Mouse (Mus musculus): ENCODE measurements at regions not wholly inside any gene's neighbourhood (a gene's known extent, or its start where the extent isn't known, plus 50 kb on each side); places are given as distances from the start of the nearest gene placed in this dataset.

DNA sequence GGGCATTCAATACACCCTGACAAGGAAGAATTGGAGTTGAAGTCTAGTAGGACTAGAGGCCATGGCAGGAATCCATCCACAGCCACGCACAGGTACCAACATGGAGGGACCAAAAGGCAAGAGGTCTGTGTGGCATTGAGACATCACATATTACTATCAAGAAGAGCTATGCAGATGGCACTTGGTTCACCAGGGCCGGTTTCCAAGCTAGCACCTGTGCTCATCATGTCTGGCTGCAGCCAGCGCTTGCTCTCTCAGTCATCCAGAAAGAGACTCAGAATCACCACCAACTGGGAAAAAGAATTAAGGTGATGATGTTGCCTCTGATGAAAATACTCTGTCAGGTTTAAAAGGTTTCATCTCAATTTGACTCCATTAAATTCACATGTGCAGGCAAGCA, 292.1 kb upstream of the 1700056E22Rik start:
- no peaks in the 10 kb centered on the region for H3K27me3 ChIP-seq (replicated peaks; ENCODE audit: control insufficient read depth, insufficient read depth, low read length)
- H3K27ac ChIP-seq (replicated peaks; ENCODE audit: low read depth, low read length), result no peak overlapping the region
- no peaks in the 10 kb centered on the region for H3K9me3 ChIP-seq (ENCODE audit: control insufficient read depth, low read length)
- no peak for DNase-seq (ENCODE audit: low spot score)
- no peak overlapping the region for H3K9ac ChIP-seq (ENCODE audit: low read depth, low read length)
- H3K4me1 ChIP-seq (ENCODE audit: control insufficient read depth, insufficient read depth, low read length), result no peaks in the 10 kb centered on the region
- WGBS, result 64% methylated on average over 3 of the region's 3 CpGs
- H3K36me3 ChIP-seq (ENCODE audit: control insufficient read depth, insufficient read depth, low read length), result no peaks in the 10 kb centered on the region
- ATAC-seq (ENCODE audit: low read depth), result no peak
- H3K4me2 ChIP-seq (ENCODE audit: low read depth, low read length), result no peak overlapping the region
- H3K4me3 ChIP-seq (ENCODE audit: low read depth, low read length), result no peak overlapping the region

DNA sequence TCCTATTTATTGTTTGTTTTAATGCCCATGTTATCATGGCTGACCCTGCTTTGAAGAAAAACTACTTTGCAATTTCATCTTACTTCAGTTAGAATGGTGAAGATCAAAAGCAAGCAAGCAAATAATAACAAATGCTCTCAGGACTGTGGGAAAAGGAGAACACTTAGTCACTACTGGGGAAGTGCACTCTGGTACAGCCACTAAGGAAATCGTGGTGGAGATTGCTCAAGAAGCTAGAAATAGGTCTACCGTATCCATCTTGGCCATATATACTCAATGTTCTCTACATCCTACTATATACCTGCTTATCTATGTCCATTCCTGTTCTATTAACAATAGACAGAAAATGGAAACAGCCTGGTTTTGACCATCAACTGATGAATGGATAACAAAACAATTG, 290.1 kb upstream of the 1700056E22Rik start:
- H3K36me3 ChIP-seq (ENCODE audit: control insufficient read depth, insufficient read depth, low read length), result no peaks in the 10 kb centered on the region
- H3K9me3 ChIP-seq (ENCODE audit: control insufficient read depth, low read length), result no peaks in the 10 kb centered on the region
- WGBS, result 85% methylated on average over 2 of the region's 2 CpGs
- no peak overlapping the region for H3K4me3 ChIP-seq (ENCODE audit: low read depth, low read length)
- H3K4me2 ChIP-seq (ENCODE audit: low read depth, low read length), result no peak overlapping the region
- H3K27ac ChIP-seq (replicated peaks; ENCODE audit: low read depth, low read length), result no peak overlapping the region
- DNase-seq (ENCODE audit: low spot score) (no peak), ATAC-seq (ENCODE audit: low read depth) (no peak)
- no peaks in the 10 kb centered on the region for H3K27me3 ChIP-seq (replicated peaks; ENCODE audit: control insufficient read depth, insufficient read depth, low read length)
- H3K9ac ChIP-seq (ENCODE audit: low read depth, low read length), result no peak overlapping the region
- no peaks in the 10 kb centered on the region for H3K4me1 ChIP-seq (ENCODE audit: control insufficient read depth, insufficient read depth, low read length)

DNA sequence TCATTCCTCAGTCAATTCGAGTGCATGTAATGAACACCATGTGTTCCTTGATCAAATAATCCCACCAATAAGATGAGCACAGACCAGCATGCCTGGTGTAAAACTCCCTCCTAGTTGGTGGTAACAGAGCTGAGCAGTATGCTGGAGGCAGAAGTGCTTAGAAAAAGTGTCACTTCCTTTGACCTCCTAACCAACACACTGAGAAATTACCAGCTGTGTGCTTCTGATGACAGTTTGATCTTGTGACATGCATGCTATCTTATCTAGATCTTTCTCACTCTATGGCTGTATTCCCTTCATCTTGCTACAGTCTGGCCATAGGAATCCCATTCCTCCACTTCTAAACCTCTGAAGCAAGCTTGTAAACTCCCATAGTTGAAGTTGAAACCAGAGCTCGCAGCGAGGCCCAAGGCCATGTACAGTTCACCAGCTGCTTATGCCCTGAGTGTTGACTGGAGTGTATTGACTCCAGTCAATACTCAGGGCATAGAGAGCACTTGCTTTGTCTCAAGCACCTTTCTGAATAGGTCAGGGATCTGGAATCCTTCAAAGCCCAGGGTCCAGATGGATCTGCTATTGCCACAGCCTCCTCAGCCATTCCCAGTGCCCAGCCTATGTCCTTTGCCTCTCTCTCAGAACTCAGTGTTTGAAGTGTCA, 286.5 kb upstream of the 1700056E22Rik start:
- 53% methylated on average over 3 of the region's 3 CpGs for WGBS

GRCm38 (mm10) chr1:184310185-184310815, 276.2 kb upstream of the 1700056E22Rik start:
- no peak for DNase-seq (ENCODE audit: low spot score)

More for the DNA sequence above, 286.5 kb upstream of the 1700056E22Rik start:
- Histone ChIP-seq H3K27ac (replicated peaks; ENCODE audit: low read depth, low read length) (no peak overlapping the region), H3K9ac (ENCODE audit: low read depth, low read length) (no peak overlapping the region), H3K4me1 (ENCODE audit: control insufficient read depth, insufficient read depth, low read length) (no peaks in the 10 kb centered on the region), H3K36me3 (ENCODE audit: control insufficient read depth, insufficient read depth, low read length) (no peaks in the 10 kb centered on the region), H3K4me3 (ENCODE audit: low read depth, low read length) (no peak overlapping the region), H3K4me2 (ENCODE audit: low read depth, low read length) (no peak overlapping the region), H3K9me3 (ENCODE audit: control insufficient read depth, low read length) (no peaks in the 10 kb centered on the region), H3K27me3 (replicated peaks; ENCODE audit: control insufficient read depth, insufficient read depth, low read length) (no peaks in the 10 kb centered on the region)
- no peak for DNase-seq (ENCODE audit: low spot score)
- no peak for ATAC-seq (ENCODE audit: low read depth)

GRCm38 (mm10) chr1:184304813-184305212, 270.7 kb upstream of the 1700056E22Rik start:
- no peaks in the 10 kb centered on the region for H3K27me3 ChIP-seq (replicated peaks; ENCODE audit: control insufficient read depth, insufficient read depth, low read length)
- no peaks in the 10 kb centered on the region for H3K9me3 ChIP-seq (ENCODE audit: control insufficient read depth, low read length)
- ATAC-seq (ENCODE audit: low read depth) (peak; percentile 57; the same call in 1 of the 2 replicates), DNase-seq (ENCODE audit: low spot score) (peak; percentile 54)
- no peak overlapping the region for H3K27ac ChIP-seq (replicated peaks; ENCODE audit: low read depth, low read length)
- no peak overlapping the region for H3K9ac ChIP-seq (ENCODE audit: low read depth, low read length)
- no peak overlapping the region for H3K4me2 ChIP-seq (ENCODE audit: low read depth, low read length)
- H3K4me1 ChIP-seq (ENCODE audit: control insufficient read depth, insufficient read depth, low read length), result peaks cover 5% of the 10 kb centered on the region; the same call in 1 of the 2 replicates
- H3K4me3 ChIP-seq (ENCODE audit: low read depth, low read length), result no peak overlapping the region
- 62% methylated on average over 4 of the region's 4 CpGs for WGBS
- H3K36me3 ChIP-seq (ENCODE audit: control insufficient read depth, insufficient read depth, low read length), result no peaks in the 10 kb centered on the region

More at GRCm38 (mm10) chr1:184310185-184310815, 276.2 kb upstream of the 1700056E22Rik start:
- H3K4me1 ChIP-seq (ENCODE audit: control insufficient read depth, insufficient read depth, low read length), result no peaks in the 10 kb centered on the region
- no peak overlapping the region for H3K27ac ChIP-seq (replicated peaks; ENCODE audit: low read depth, low read length)
- H3K36me3 ChIP-seq (ENCODE audit: control insufficient read depth, insufficient read depth, low read length), result no peaks in the 10 kb centered on the region
- no peak for ATAC-seq (ENCODE audit: low read depth)
- no peak overlapping the region for H3K4me2 ChIP-seq (ENCODE audit: low read depth, low read length)
- no peak overlapping the region for H3K9ac ChIP-seq (ENCODE audit: low read depth, low read length)
- WGBS, result 89% methylated on average over 19 of the region's 19 CpGs
- no peaks in the 10 kb centered on the region for H3K27me3 ChIP-seq (replicated peaks; ENCODE audit: control insufficient read depth, insufficient read depth, low read length)
- no peak overlapping the region for H3K4me3 ChIP-seq (ENCODE audit: low read depth, low read length)
- peaks cover 6% of the 10 kb centered on the region; the same call in 1 of the 2 replicates for H3K9me3 ChIP-seq (ENCODE audit: control insufficient read depth, low read length)

DNA sequence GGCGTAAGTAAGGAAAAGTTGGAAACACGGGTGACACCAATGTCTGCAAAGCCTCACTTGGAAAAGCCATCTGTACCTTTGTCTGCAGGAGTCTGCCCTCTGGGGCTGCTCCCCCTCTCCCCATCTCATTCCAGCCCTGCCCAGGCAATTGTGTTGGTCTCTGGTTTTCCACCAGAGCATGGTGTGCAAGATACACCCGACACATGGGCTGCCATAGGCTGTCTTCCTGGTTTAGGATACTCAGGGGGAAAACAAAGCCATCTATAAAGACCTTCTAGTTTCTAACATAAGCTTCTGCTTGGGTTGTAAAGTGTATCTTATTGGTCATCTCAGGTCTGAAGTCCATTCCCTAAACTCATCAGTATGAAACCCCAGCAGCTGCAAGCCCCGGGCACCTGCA, 270.1 kb upstream of the 1700056E22Rik start:
- no peak for DNase-seq (ENCODE audit: low spot score)
- no peaks in the 10 kb centered on the region for H3K27me3 ChIP-seq (replicated peaks; ENCODE audit: control insufficient read depth, insufficient read depth, low read length)
- ATAC-seq (ENCODE audit: low read depth), result no peak
- WGBS, result 74% methylated on average over 4 of the region's 4 CpGs
- no peak overlapping the region for H3K4me2 ChIP-seq (ENCODE audit: low read depth, low read length)
- H3K4me3 ChIP-seq (ENCODE audit: low read depth, low read length), result no peak overlapping the region
- no peaks in the 10 kb centered on the region for H3K9me3 ChIP-seq (ENCODE audit: control insufficient read depth, low read length)
- H3K4me1 ChIP-seq (ENCODE audit: control insufficient read depth, insufficient read depth, low read length), result peaks cover 5% of the 10 kb centered on the region; the same call in 1 of the 2 replicates
- no peak overlapping the region for H3K9ac ChIP-seq (ENCODE audit: low read depth, low read length)
- no peak overlapping the region for H3K27ac ChIP-seq (replicated peaks; ENCODE audit: low read depth, low read length)
- no peaks in the 10 kb centered on the region for H3K36me3 ChIP-seq (ENCODE audit: control insufficient read depth, insufficient read depth, low read length)

DNA sequence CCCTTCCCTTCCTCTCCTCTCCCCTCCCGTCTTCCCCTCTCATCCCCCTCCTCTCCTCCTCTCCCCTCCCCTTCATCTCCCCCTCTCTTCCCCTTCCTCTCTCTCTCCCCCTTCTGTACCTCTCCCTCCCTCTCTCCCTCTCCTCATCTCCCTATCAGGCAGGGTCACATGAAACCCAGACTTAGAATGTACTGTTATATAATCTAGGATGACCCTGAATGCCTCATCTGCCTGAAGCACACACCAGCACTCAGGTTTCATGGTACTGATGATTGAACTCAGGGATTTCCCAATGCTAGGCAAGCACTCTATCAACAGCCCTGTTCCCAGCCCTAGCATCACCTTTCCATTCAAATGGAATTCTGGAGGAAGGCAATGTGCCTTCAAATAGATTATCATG, 264.6 kb upstream of the 1700056E22Rik start:
- 58% methylated on average over 1 of the region's 1 CpGs for WGBS
- Histone ChIP-seq H3K27ac (replicated peaks; ENCODE audit: low read depth, low read length) (no peak overlapping the region), H3K9me3 (ENCODE audit: control insufficient read depth, low read length) (no peaks in the 10 kb centered on the region), H3K4me3 (ENCODE audit: low read depth, low read length) (no peak overlapping the region), H3K4me2 (ENCODE audit: low read depth, low read length) (no peak overlapping the region), H3K4me1 (ENCODE audit: control insufficient read depth, insufficient read depth, low read length) (peaks cover 7% of the 10 kb centered on the region; the same call in 1 of the 2 replicates), H3K36me3 (ENCODE audit: control insufficient read depth, insufficient read depth, low read length) (no peaks in the 10 kb centered on the region), H3K27me3 (replicated peaks; ENCODE audit: control insufficient read depth, insufficient read depth, low read length) (0 out of 2 replicates have a peak, but pooled peaks cover 4% of the 10 kb centered on the region), H3K9ac (ENCODE audit: low read depth, low read length) (no peak overlapping the region)
- ATAC-seq (ENCODE audit: low read depth) (no peak), DNase-seq (ENCODE audit: low spot score) (no peak)

DNA sequence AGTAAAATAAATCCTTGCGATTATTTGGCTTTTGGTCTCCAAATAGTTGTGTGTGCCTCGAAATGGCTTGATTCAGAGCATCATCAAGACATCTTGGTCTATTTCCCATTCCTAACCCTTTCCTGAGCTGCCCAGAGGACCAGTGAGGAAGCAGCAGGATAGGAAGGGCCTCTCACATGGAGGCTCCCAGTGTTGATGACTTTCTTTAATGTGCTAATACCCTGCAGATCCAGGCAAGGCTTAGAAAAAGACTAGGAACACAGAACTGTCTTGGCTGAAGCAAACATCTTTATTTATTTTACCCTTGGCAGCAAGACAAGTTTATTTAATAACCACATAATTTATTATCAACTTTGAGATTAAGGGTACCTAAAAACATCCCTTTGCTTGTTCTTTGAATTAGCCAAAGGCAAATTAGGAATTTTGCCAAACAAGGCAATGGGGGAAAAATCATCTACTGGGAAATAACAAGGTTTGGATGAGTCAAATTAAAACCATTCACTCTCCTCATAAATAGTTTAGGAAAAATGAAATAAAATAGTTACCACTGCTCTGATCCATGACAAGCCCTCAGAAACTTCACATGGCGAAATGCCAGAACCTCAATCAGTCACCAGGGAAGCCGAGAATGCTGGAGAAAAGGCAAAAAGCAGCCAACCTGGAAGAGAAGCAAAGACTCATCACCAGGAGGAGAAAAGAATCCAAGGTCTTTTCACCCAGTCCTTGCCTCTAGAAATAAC, 263.1 kb upstream of the 1700056E22Rik start:
- Histone ChIP-seq H3K9ac (ENCODE audit: low read depth, low read length) (no peak overlapping the region), H3K27ac (replicated peaks; ENCODE audit: low read depth, low read length) (no peak overlapping the region), H3K4me3 (ENCODE audit: low read depth, low read length) (no peak overlapping the region), H3K36me3 (ENCODE audit: control insufficient read depth, insufficient read depth, low read length) (no peaks in the 10 kb centered on the region), H3K27me3 (replicated peaks; ENCODE audit: control insufficient read depth, insufficient read depth, low read length) (0 out of 2 replicates have a peak, but pooled peaks cover 10% of the 10 kb centered on the region), H3K4me1 (ENCODE audit: control insufficient read depth, insufficient read depth, low read length) (0 out of 2 replicates have a peak, but pooled peaks cover 4% of the 10 kb centered on the region), H3K4me2 (ENCODE audit: low read depth, low read length) (no peak overlapping the region), H3K9me3 (ENCODE audit: control insufficient read depth, low read length) (no peaks in the 10 kb centered on the region)
- 50% methylated on average over 4 of the region's 4 CpGs for WGBS
- ATAC-seq (ENCODE audit: low read depth) (peak; percentile 65; the same call in 1 of the 2 replicates), DNase-seq (ENCODE audit: low spot score) (peak; percentile 76)
